Mouse (Mus musculus) frontal cortex, adult 2 months (tissue): ENCODE results near the gene Mpl. TPM values are rescaled to one million over a fixed set of nuclear protein-coding genes. Genes with fewer than 3 reads are reported as not detected.

Experiments used
- polyA plus RNA-seq: library from polyadenylated mRNA; depleted of rRNA; stranded (reverse); fragments of >200 nt; gene quantifications from 2 replicates; pipeline ENCODE4 v1.2.3, GENCODE M21; 2012; rRNA removed

The Mpl gene
- polyA plus RNA-seq, 1 experiment, result 0.32 TPM

Other genes with a start within 250 kb of the Mpl start
- 48.7 and 61.0 TPM in 2 replicates for gene Ptprf, start 166.1 kb downstream of the Mpl start, polyA plus RNA-seq
- 40.2 and 41.3 TPM in 2 replicates for gene Szt2, start 48.2 kb downstream of the Mpl start, polyA plus RNA-seq
- gene Med8, start 48.2 kb downstream of the Mpl start, polyA plus RNA-seq, result 52.1 and 56.8 TPM in 2 replicates
- 65.2 and 76.6 TPM in 2 replicates for gene Elovl1, start 29.4 kb downstream of the Mpl start, polyA plus RNA-seq
- 2.2 and 2.8 TPM in 2 replicates for gene Cdc20, start 20.2 kb downstream of the Mpl start, polyA plus RNA-seq
- gene Tie1, start 32.5 kb upstream of the Mpl start, polyA plus RNA-seq, result 11.8 and 13.3 TPM in 2 replicates
- gene 2610528J11Rik, start 69.5 kb upstream of the Mpl start, polyA plus RNA-seq, result 0.10 and 0.36 TPM in 2 replicates
- gene Tmem125, start 86.5 kb upstream of the Mpl start, polyA plus RNA-seq, result 10.0 and 12.3 TPM in 2 replicates
- 0.36 and 0.50 TPM in 2 replicates for gene Cfap57, start 163.3 kb upstream of the Mpl start, polyA plus RNA-seq
- gene Ebna1bp2, start 163.3 kb upstream of the Mpl start, polyA plus RNA-seq, result 49.0 and 54.8 TPM in 2 replicates
- not detected in 2 replicates for gene Olfr62, start 201.4 kb upstream of the Mpl start, polyA plus RNA-seq
- not detected in 2 replicates for gene Olfr1342, start 235.2 kb upstream of the Mpl start, polyA plus RNA-seq
- 0.02 TPM in 1 of 2 replicates, not detected in the other for gene Olfr1341, start 246.0 kb upstream of the Mpl start, polyA plus RNA-seq